Mouse (Mus musculus) liver, embryonic 11.5 days (tissue): ENCODE results near the gene Bricd5. TPM values are rescaled to one million over a fixed set of nuclear protein-coding genes. Genes with fewer than 3 reads are reported as not detected.

ENCODE experiments used
- ATAC-seq: fragments of 200-750 bp; cut with Nextera tagmentation; replicated peaks from 2 replicates; pipeline ENCODE4 v1.8.0; 2017; ENCODE audit warnings: moderate number of reproducible peaks, mild to moderate bottlenecking, moderate TSS enrichment, moderate library complexity; ENCODE audit not compliant: low FRiP score
- DNase-seq: peaks from one replicate; pipeline ENCODE4 v3.0.0-alpha.2; 2017; ENCODE audit warnings: low spot score
- H3K27ac ChIP-seq: fragments of 300-500 bp; sonication (generic); 2 replicates; pipeline ENCODE4 v1.5.1; 2014; ENCODE audit warnings: mild to moderate bottlenecking, low read depth, low read length, control low read depth
- H3K27me3 ChIP-seq: fragments of 300-500 bp; sonication (generic); replicated peaks from 2 replicates; pipeline ENCODE4 v1.6.1; 2014; ENCODE audit warnings: low read length, mixed read lengths; ENCODE audit not compliant: control insufficient read depth, insufficient read depth
- H3K36me3 ChIP-seq: fragments of 300-500 bp; sonication (generic); 2 replicates; pipeline ENCODE4 v1.6.1; 2014; ENCODE audit warnings: mild to moderate bottlenecking, low read length, moderate library complexity, mixed read lengths; ENCODE audit not compliant: control insufficient read depth, insufficient read depth
- H3K4me1 ChIP-seq: fragments of 300-500 bp; sonication (generic); replicated peaks from 2 replicates; pipeline ENCODE4 v1.6.1; 2014; ENCODE audit warnings: low read length, mixed read lengths; ENCODE audit not compliant: control insufficient read depth, insufficient read depth
- H3K4me2 ChIP-seq: fragments of 300-500 bp; sonication (generic); 2 replicates; pipeline ENCODE4 v1.6.1; 2014; ENCODE audit warnings: mild to moderate bottlenecking, control low read depth, moderate library complexity
- H3K4me3 ChIP-seq: fragments of 300-500 bp; sonication (generic); 2 replicates; pipeline ENCODE4 v1.5.1; 2014; ENCODE audit warnings: low read depth, low read length, control low read depth
- H3K9ac ChIP-seq: fragments of 300-500 bp; sonication (generic); 2 replicates; pipeline ENCODE4 v1.6.1; 2014; ENCODE audit warnings: low read depth, low read length, control low read depth
- H3K9me3 ChIP-seq: fragments of 300-500 bp; sonication (generic); 2 replicates; pipeline ENCODE4 v1.6.1; 2016; ENCODE audit warnings: low read length, inconsistent platforms, mixed read lengths; ENCODE audit not compliant: control insufficient read depth
- WGBS: fragments of 180-500 bp; shearing (Covaris S2); extraction: QIAGEN DNeasy Blood & Tissue Kit; methylation state at CpG from one replicate; pipeline ENCODE4 v1.1.7; 2014; 5-methylcytosine and 5-hydroxymethylcytosine counted together
- polyA plus RNA-seq: library from polyadenylated mRNA; unstranded; fragments of >200 nt; fragmentation: Nextera tagmentation; extraction: Ambion mirVana; gene quantifications from 2 replicates; pipeline ENCODE4 v1.2.1, GENCODE M21; 2014

The Bricd5 gene
- polyA plus RNA-seq, 1 experiment from 2014 or later: 0.25 TPM

DNA sequence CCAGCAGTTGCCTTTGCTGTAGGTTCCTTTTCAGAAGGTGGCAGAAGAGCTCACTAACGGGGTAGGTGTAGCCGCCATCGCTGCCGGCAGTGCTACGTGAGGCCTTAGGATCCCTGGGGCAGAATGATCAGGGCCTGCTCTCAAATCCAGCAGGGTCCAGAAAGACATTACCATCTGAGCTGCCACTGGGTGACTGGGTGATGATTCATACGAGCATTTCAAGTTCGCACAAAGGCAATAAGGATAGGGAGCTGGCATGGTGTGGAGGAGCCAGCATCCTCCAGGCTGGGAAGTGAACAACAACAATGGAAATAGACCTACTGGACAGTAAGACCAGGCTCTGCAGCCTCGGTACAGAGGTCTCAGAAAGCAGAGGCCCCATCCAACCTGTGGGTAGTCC, 33.3 kb upstream of the Bricd5 start:
- H3K9ac ChIP-seq: no peak overlapping the region
- H3K4me3 ChIP-seq: no peak overlapping the region
- no peaks in the 10 kb centered on the region for H3K9me3 ChIP-seq
- ATAC-seq (no peak), DNase-seq (no peak)
- H3K27ac ChIP-seq: no peak overlapping the region
- peaks cover 50% of the 10 kb centered on the region for H3K36me3 ChIP-seq
- H3K4me1 ChIP-seq: no peaks in the 10 kb centered on the region
- WGBS: 89% methylated on average over 8 of the region's 8 CpGs
- no peak overlapping the region for H3K4me2 ChIP-seq
- H3K27me3 ChIP-seq: no peaks in the 10 kb centered on the region

GRCm38 (mm10) chr17:24441148-24441547, 32.5 kb upstream of the Bricd5 start:
- H3K4me2 ChIP-seq: no peak overlapping the region
- H3K27me3 ChIP-seq: no peaks in the 10 kb centered on the region
- H3K9ac ChIP-seq: no peak overlapping the region
- no peaks in the 10 kb centered on the region for H3K4me1 ChIP-seq
- no peak overlapping the region for H3K27ac ChIP-seq
- WGBS: 58% methylated on average over 2 of the region's 2 CpGs
- no peaks in the 10 kb centered on the region for H3K9me3 ChIP-seq
- no peak for DNase-seq
- no peak overlapping the region for H3K4me3 ChIP-seq
- ATAC-seq: no peak
- peaks cover 55% of the 10 kb centered on the region for H3K36me3 ChIP-seq

DNA sequence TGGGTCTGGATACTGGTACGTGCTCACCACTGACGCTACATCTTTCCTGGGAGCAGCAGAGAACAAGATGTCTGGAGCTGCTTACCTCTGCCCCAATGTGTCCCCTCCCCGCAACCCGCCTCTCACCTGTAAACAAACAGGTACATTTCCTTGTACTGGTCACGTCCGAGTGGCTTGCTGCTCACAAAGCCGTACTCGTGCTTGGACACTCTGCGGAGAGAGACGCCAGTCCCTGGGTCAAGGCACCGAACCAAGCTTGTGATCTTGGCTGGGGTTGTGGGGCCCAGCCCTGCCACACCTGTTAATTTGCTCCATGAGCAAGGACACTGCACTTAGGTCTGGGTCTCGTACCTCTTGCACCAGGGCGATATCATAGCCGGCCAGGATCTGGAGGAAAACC, 31.6 kb upstream of the Bricd5 start:
- Histone ChIP-seq H3K9ac (no peak overlapping the region), H3K9me3 (no peaks in the 10 kb centered on the region), H3K4me3 (no peak overlapping the region), H3K4me1 (no peaks in the 10 kb centered on the region), H3K36me3 (peaks cover 59% of the 10 kb centered on the region), H3K27ac (no peak overlapping the region), H3K4me2 (no peak overlapping the region), H3K27me3 (no peaks in the 10 kb centered on the region)
- WGBS: 83% methylated on average over 14 of the region's 14 CpGs
- DNase-seq: no peak
- no peak for ATAC-seq

DNA sequence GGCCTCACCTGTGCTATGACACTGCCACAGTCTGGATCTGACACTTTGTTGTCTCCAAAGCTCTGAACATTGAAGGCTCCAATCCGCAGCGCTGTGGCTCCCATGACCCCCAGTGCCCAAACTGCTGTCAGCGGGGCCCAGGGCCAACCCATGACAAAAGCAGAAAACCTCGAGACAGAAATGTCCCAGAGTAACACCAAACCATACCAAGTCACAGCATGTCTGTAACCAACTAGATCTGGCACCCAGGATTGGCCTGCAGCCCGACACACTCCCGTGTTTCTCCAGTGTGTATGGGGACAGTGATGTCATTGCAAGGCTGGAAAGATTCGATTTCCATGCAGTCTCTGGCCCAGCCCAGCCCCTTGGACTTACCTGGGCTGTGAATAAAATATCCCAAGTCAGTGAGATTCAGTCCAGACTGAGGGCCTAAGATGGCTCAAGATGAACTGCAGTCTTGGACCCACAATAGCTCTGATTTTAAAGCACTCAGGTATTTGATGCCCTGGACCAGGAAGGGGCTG, 31.0 kb upstream of the Bricd5 start, which contains the start of gene Dnase1l2:
Dnase1l2 (minus strand) TSS at position 474 of the 524 bp plus-strand sequence.
- Histone ChIP-seq H3K9me3 (no peaks in the 10 kb centered on the region), H3K9ac (no peak within 1 kb of the TSS), H3K4me2 (no peak within 1 kb of the TSS; the same call in 1 of the 2 replicates), H3K4me1 (no peaks in the 10 kb centered on the region), H3K36me3 (peaks cover 56% of the 10 kb centered on the region), H3K27me3 (no peaks in the 10 kb centered on the region), H3K27ac (no peak within 1 kb of the TSS), H3K4me3 (no peak within 1 kb of the TSS)
- WGBS: 86% methylated on average over 7 of the region's 7 CpGs
- no peak for DNase-seq
- ATAC-seq: no peak

GRCm38 (mm10) chr17:24443409-24443808, 30.3 kb upstream of the Bricd5 start:
- WGBS: 88% methylated on average over 4 of the region's 4 CpGs
- Histone ChIP-seq H3K36me3 (peaks cover 53% of the 10 kb centered on the region), H3K4me1 (no peaks in the 10 kb centered on the region), H3K4me3 (no peak overlapping the region), H3K27me3 (no peaks in the 10 kb centered on the region), H3K9ac (no peak overlapping the region), H3K27ac (no peak overlapping the region), H3K9me3 (no peaks in the 10 kb centered on the region), H3K4me2 (no peak overlapping the region; the same call in 1 of the 2 replicates)
- ATAC-seq: no peak
- no peak for DNase-seq

DNA sequence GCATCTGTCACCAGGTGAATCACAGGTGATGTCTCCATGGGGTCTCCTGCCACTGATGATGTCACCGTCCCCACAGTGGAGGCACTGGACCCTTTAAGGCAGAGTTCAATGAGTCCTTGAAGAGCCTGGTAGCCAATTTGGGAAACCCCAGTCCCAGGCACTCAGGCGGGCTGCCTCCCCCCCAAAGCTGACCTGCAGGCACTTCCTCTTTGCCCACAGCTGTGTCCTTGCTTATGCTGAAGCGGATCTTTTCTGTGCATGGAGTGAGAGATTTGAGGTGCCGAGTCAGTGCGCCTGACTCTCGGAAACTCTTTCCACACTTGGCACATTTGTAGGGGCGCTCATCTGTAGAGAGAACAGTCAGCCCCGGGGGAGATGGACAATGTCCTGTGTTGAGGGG, 27.1 kb upstream of the Bricd5 start:
- Histone ChIP-seq H3K36me3 (peaks cover 59% of the 10 kb centered on the region), H3K9ac (no peak overlapping the region), H3K4me2 (no peak overlapping the region), H3K27ac (no peak overlapping the region), H3K4me3 (no peak overlapping the region), H3K27me3 (no peaks in the 10 kb centered on the region), H3K4me1 (no peaks in the 10 kb centered on the region), H3K9me3 (no peaks in the 10 kb centered on the region)
- 93% methylated on average over 8 of the region's 8 CpGs for WGBS
- ATAC-seq: no peak
- no peak for DNase-seq

DNA sequence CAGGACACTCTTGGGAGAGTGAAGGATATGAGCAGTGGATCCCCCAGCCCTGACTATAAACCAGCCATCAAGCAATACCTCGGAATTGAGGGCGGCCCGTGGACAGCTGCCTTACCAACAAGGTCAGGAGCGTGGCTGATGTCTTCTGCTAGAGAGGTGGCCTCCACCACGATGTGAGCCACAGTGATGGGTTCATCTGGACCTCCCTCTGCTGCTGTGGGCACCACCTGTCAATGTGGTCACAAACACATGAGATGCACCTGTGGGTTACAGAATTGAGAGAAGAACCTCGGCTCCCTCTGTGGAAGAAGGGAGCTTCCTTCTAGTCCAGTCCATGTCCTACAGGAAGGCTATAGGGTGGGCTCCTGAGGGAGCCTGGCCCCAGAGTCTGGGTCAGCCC, 24.2 kb upstream of the Bricd5 start:
- H3K9me3 ChIP-seq: no peaks in the 10 kb centered on the region
- no peak overlapping the region for H3K4me3 ChIP-seq
- DNase-seq: no peak
- H3K4me2 ChIP-seq: no peak overlapping the region
- ATAC-seq: no peak
- H3K9ac ChIP-seq: no peak overlapping the region
- no peaks in the 10 kb centered on the region for H3K27me3 ChIP-seq
- H3K4me1 ChIP-seq: peaks cover 11% of the 10 kb centered on the region
- no peak overlapping the region for H3K27ac ChIP-seq
- H3K36me3 ChIP-seq: peaks cover 46% of the 10 kb centered on the region
- 86% methylated on average over 6 of the region's 6 CpGs for WGBS

- Histone ChIP-seq H3K4me3 (no peak overlapping the region), H3K4me1 (peaks cover 11% of the 10 kb centered on the region), H3K27ac (no peak overlapping the region), H3K27me3 (no peaks in the 10 kb centered on the region), H3K9me3 (no peaks in the 10 kb centered on the region), H3K36me3 (peaks cover 30% of the 10 kb centered on the region), H3K4me2 (no peak overlapping the region), H3K9ac (no peak overlapping the region)
- no peak for DNase-seq
- 88% methylated on average over 6 of the region's 6 CpGs for WGBS
- ATAC-seq: no peak
These were observed 22.5 kb upstream of the Bricd5 start for GRCm38 (mm10) chr17:24451220-24451619.

GRCm38 (mm10) chr17:24453372-24453771, 20.3 kb upstream of the Bricd5 start:
- no peak overlapping the region for H3K4me2 ChIP-seq
- H3K27me3 ChIP-seq: no peaks in the 10 kb centered on the region
- ATAC-seq: no peak
- H3K4me3 ChIP-seq: no peak overlapping the region
- no peak for DNase-seq
- 71% methylated on average over 2 of the region's 2 CpGs for WGBS
- no peaks in the 10 kb centered on the region for H3K9me3 ChIP-seq
- peaks cover 11% of the 10 kb centered on the region for H3K4me1 ChIP-seq
- H3K36me3 ChIP-seq: peaks cover 22% of the 10 kb centered on the region
- no peak overlapping the region for H3K27ac ChIP-seq
- no peak overlapping the region for H3K9ac ChIP-seq
